Mouse (Mus musculus): ENCODE results near the gene Muc3.

GRCm38 (mm10) chr5:137110863-137111262 is 38.3 kb downstream of the Muc3 start:
- no peak for TF ChIP-seq SRF (IDR thresholded peaks at IDR 0.05; ENCODE audit: control insufficient read depth, insufficient read length, low read depth)
- no peak for TF ChIP-seq POLR2A (IDR thresholded peaks at IDR 0.05; ENCODE audit: insufficient read length, low read depth)
- no peak for TF ChIP-seq CEBPB (IDR thresholded peaks at IDR 0.05; ENCODE audit: insufficient read depth, poor library complexity, severe bottlenecking)
- TF ChIP-seq REST (IDR thresholded peaks at IDR 0.05; ENCODE audit: insufficient read depth, insufficient read length): no peak
- TF ChIP-seq E2F4 (IDR thresholded peaks at IDR 0.05; ENCODE audit: insufficient read depth): no peak
- TF ChIP-seq MAX (IDR thresholded peaks at IDR 0.05; ENCODE audit: low read depth): no peak
- TF ChIP-seq MYOD1 (IDR thresholded peaks at IDR 0.05; ENCODE audit: control insufficient read depth in 1 of 3, insufficient read length in 2 of 3, low read depth in 2 of 3): no peak
